Mouse (Mus musculus): ENCODE results near the gene Lama4.

Lama4 gene

GRCm38 (mm10) chr10:38994719-38995450 lies 29.6 kb downstream of the Lama4 start:
- DNase-seq = no peak

- DNase-seq = no peak
These were observed 30.6 kb downstream of the Lama4 start for GRCm38 (mm10) chr10:38995896-38996295.

- no peak for DNase-seq
These were observed 35.6 kb downstream of the Lama4 start for GRCm38 (mm10) chr10:39000951-39001350.

GRCm38 (mm10) chr10:39002521-39002920 lies 37.2 kb downstream of the Lama4 start:
- DNase-seq = peak; percentile 40

GRCm38 (mm10) chr10:39003520-39003919 lies 38.2 kb downstream of the Lama4 start:
- DNase-seq = no peak

GRCm38 (mm10) chr10:39005494-39005893 lies 40.2 kb downstream of the Lama4 start:
- peak; percentile 21 for DNase-seq

- no peak for DNase-seq
These were observed 41.3 kb downstream of the Lama4 start for GRCm38 (mm10) chr10:39006433-39007105.

- no peak for DNase-seq
These were observed 49.5 kb downstream of the Lama4 start for GRCm38 (mm10) chr10:39014836-39015235.

GRCm38 (mm10) chr10:39017986-39018385 lies 52.7 kb downstream of the Lama4 start:
- no peak for DNase-seq

GRCm38 (mm10) chr10:39018635-39019034 lies 53.3 kb downstream of the Lama4 start:
- DNase-seq = no peak

- DNase-seq = peak; percentile 31
These were observed 58.4 kb downstream of the Lama4 start for GRCm38 (mm10) chr10:39023618-39024256.

GRCm38 (mm10) chr10:39026529-39026928 lies 61.2 kb downstream of the Lama4 start:
- DNase-seq = no peak

GRCm38 (mm10) chr10:39027058-39027457 lies 61.7 kb downstream of the Lama4 start:
- no peak for DNase-seq

- no peak for DNase-seq
These were observed 63.1 kb downstream of the Lama4 start for GRCm38 (mm10) chr10:39028403-39028802.

- no peak for DNase-seq
These were observed 64.2 kb downstream of the Lama4 start for GRCm38 (mm10) chr10:39029297-39030147.

GRCm38 (mm10) chr10:39030148-39030685 lies 64.9 kb downstream of the Lama4 start:
- no peak for DNase-seq

- no peak for DNase-seq
These were observed 74.2 kb downstream of the Lama4 start for GRCm38 (mm10) chr10:39039564-39039963.

- DNase-seq = no peak
These were observed 74.7 kb downstream of the Lama4 start for GRCm38 (mm10) chr10:39040026-39040425.

- DNase-seq = no peak
These were observed 79.2 kb downstream of the Lama4 start for GRCm38 (mm10) chr10:39044476-39044995.

GRCm38 (mm10) chr10:39045111-39045510 lies 79.8 kb downstream of the Lama4 start:
- no peak for DNase-seq

GRCm38 (mm10) chr10:39047775-39048174 lies 82.5 kb downstream of the Lama4 start:
- DNase-seq = no peak

GRCm38 (mm10) chr10:39049581-39050294 lies 84.4 kb downstream of the Lama4 start:
- DNase-seq = no peak

All from thymus, postnatal 14 days (tissue).